Mouse (Mus musculus) liver, embryonic 14.5 days (tissue): ENCODE data around the gene Slco2a1.

ENCODE experiments used
- CTCF ChIP-seq: IDR thresholded peaks from 2 replicates; pipeline ENCODE4 v1.5.1; 2016; ENCODE audit warnings: antibody characterized with exemption, low read depth, control low read depth
- EP300 ChIP-seq: IDR thresholded peaks from 2 replicates; pipeline ENCODE4 v1.6.1; 2016; ENCODE audit warnings: antibody characterized with exemption, low read depth

DNA sequence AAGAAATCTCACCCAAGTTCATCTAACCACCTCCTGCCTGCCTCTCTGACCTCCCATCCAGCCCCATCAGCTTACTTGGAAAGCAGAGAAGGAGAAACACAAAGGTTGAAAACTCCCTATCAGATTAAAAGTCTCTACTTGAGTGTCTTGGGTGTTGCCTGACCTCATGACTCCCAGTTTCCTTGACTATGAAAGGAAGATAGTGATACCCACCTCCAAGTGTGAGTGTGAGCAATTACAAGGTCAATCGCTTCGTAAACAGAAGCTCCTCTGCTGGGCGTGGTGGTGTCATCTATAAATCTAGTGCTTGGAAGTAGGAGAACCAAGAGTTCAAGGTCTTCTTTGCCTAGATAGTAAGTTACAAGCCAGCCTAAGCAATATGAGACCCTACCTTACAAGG lies 91.7 kb downstream of the Slco2a1 start:
- TF ChIP-seq CTCF (no peak), EP300 (no peak)
